Mouse (Mus musculus) granulocyte monocyte progenitor cell, adult 5-6 weeks (primary cell): ENCODE data around the gene Ipo13. TPM values are rescaled to one million over a fixed set of nuclear protein-coding genes. Genes with fewer than 3 reads are reported as not detected.
A peak's percentile ranks its signal among the peaks of the same experiment; 100 is the strongest.

Experiments
- ATAC-seq: replicated peaks from 2 replicates; pipeline ENCODE4 v1.8.0; 2016; ENCODE audit warnings: mild to moderate bottlenecking, moderate TSS enrichment, inconsistent platforms; ENCODE audit not compliant: poor library complexity, severe bottlenecking
- total RNA-seq, 2 experiments: library from RNA; stranded (forward) in 1 of 2; stranded (reverse) in 1 of 2; fragments of 200-712, 200-1000 nt in 1 of 2; fragments of >200 nt in 1 of 2; fragmentation: Nextera tagmentation in 1 of 2; gene quantifications; 2 replicates each; pipeline ENCODE4 v1.2.3; 2014 to 2017

The Ipo13 gene
- total RNA-seq, 2 experiments from 2014 or later: 7.2 to 38.6 TPM

DNA sequence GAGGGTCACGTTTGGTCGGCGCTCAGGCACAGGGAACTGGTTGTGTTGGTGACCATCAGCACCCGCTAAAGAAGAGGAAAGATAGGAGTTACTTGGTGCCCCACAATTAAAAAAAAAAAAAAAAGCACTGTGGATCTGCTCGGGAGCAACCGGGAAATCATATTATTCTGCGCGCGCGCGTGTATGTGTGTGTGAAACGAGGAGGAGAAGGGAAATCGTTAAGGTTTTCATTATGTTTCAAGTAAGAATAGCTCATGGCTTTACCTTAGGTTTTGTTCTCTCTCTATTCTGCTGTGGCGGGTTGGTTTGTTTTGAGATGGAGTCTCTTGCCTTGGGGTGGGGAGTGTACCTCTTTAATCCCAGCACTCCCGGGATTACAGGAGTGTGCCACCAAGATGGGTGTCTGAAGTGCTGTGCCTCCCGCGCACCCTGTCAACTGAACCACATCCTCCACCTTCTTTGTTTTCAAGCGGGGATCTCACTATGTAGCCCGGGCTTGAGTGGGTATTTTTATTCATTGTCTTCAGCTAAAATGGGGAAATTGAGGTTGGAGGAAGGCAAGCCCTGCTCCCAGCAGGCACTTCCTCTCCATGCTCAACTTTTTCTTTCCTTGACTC, 798 bp upstream of the Ipo13 start:
- peak; percentile 25 for ATAC-seq

DNA sequence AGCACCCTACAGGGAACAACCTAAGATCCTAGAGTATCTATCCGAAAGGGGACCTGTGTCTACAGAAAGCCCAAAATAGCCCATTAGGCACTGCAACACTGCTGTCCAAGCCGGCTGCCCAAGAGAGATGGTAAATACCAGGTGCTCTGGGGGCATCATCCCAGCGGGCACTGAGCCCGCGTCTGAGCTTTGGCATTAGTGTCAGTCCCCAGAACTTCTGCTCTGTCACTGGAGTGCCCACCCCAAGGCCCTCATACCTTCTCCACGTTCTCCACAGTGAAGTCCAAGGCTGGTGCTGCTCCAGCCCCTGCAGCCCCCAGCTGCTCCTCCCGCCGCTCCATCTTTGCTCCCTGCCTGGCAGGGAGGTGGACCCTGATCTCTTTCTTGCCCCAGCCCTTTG, 768 bp downstream of the Ipo13 start:
- ATAC-seq: no peak

DNA sequence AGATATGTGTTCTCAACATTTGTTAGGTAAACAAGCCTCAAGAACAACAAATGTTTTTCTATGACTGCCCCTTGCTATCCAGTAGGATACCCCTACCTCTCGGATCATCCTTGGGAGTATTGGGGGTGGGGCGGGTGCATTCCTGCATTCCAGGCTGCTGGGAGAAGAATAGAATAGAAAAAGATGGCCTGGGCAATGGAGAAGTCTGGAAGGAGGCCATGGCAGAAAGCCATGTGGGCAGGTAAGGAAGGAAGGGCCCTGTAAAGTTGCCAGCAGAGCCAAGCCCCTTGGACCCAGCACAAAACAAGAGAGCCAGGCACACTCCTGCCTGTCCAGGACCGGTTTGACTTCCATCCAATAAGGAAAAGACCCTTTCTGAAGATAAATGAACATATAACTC, 1.4 kb downstream of the Ipo13 start:
- ATAC-seq: no peak

- ATAC-seq: no peak
Measured at GRCm38 (mm10) chr4:117912685-117913273, 2.0 kb downstream of the Ipo13 start.

DNA sequence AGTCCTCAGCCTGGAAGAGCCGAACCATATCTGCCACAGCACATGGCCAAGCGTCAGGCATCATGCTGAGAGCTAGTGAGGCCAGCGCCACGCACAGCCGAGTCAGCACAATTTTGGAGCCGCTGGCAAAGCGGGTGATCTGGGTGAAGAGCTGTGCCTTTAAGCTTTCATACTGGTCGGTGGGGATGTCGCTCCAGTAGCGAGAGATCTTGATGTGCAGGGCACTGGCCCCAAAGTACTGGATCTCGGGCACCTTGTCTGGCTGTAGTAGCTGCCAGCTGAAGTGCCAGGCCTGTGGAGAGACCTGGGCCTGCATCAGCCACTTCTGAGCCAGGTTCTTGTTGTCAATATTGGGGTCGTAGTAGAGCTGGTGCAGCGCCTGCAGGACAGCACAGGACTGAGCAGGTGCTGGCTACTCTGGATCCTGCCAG, 2.7 kb downstream of the Ipo13 start:
- no peak for ATAC-seq

GRCm38 (mm10) chr4:117908834-117909453, 5.9 kb downstream of the Ipo13 start:
- no peak for ATAC-seq

GRCm38 (mm10) chr4:117906196-117906595, 8.6 kb downstream of the Ipo13 start:
- no peak for ATAC-seq

GRCm38 (mm10) chr4:117904761-117905160, 10.0 kb downstream of the Ipo13 start:
- ATAC-seq: no peak

- ATAC-seq: no peak
Measured at GRCm38 (mm10) chr4:117904094-117904493, 10.7 kb downstream of the Ipo13 start.

DNA sequence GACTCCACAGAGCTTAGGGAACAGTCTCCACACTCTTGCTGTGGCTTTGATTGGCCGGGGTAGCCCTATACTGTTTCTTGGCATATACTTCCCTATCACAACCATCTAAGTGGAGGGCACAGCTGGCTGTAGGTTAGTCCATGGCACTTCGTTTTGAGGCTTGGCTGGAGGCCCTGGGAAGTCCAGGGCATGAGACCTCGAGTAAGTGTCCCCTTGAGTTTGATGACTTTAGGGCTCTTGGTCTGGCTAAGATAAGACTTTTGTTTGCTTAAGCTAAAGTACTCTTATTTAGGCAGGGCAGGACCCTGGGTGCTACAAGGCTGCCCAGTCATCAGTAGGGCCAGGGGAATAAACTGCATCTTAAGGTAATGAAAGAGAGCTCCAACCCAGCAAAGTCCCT, 16.7 kb downstream of the Ipo13 start:
- ATAC-seq: no peak

DNA sequence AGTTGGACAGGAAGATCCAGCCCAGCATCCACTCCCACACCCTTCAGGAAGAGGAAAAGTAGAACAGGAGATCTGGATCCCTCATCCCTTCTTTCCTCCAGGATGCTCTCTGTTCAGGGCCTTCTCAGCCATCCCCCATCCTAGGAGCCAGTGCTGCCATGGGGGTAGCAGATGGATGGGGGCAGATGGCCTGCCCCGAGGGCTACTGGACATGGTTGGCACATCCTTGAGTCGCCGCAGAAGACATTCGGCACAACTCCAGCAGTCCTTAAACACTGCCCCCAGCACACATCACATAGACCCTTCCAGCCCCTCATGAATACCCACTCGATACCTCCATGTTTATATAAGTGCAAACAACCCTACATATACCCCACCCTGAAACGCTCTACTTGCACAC, 18.8 kb downstream of the Ipo13 start:
- ATAC-seq: no peak

DNA sequence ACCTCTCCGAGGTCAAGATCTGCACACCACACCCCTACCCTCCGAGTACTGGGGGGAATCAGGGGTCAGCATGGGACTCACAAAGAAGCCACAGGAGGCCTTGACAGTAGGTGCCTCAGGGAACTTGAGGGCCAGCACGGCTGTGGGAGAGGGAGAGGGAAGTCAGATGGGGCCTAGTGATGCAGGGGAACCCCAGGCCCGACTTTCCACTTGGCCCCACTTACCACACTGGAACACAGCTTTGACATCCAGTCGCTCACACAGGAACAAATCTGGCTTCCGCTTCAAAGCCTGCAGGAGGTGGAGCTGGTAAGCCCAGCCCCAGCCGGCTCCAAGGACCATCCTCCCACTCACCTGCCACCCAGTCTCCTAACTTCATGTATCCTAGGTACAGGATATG, 19.5 kb downstream of the Ipo13 start:
- ATAC-seq: no peak

DNA sequence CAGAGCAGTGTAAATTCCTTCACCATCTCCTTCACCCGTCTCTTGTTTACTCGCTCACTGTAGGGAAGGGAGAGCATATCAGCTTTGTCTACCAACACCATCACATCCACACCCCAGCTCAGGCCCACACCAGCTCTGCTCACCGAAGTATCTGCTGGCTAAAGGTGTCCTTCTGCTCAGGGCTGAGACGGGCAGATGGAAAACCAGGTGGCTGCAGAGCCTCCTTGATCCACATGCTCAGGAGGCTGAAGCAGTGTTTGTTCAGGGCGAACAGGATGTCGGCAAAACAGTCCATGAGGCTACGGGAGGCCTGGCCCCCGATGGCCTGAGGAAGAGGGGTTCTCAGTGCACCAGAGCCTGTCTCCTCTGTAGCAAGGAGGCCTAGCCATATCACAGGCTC, 20.2 kb downstream of the Ipo13 start:
- ATAC-seq: no peak

- peak; percentile 40 for ATAC-seq
Measured at GRCm38 (mm10) chr4:117893376-117893775, 21.4 kb downstream of the Ipo13 start.

DNA sequence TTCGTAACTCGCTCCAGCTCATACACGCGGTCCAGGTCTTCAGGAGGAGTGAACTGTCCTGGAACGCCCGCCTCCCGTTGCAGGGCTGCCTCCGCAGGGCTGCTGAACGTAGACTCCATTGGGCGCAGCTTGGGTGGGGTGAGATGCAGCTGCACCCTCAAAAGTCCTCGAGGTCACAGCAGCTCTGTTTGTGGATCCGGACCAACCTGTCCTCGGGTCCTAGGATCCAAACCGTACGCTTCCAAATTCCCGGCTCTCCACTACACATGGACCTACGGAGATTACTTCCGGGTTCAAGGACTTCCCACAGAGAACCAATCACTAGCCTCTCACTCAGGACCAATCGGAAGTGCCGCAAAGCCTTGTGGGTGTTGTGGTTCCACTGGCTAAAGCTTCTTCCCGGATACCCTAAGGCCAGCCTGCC, 23.0 kb downstream of the Ipo13 start, which contains the start of gene Dph2:
Dph2 (minus strand) TSS at position 295 of the 424 bp plus-strand sequence.
- ATAC-seq: peak; percentile 90

- ATAC-seq: no peak
Measured at GRCm38 (mm10) chr4:117890750-117891149, 24.0 kb downstream of the Ipo13 start.

GRCm38 (mm10) chr4:117890031-117890430, 24.8 kb downstream of the Ipo13 start:
- no peak for ATAC-seq

DNA sequence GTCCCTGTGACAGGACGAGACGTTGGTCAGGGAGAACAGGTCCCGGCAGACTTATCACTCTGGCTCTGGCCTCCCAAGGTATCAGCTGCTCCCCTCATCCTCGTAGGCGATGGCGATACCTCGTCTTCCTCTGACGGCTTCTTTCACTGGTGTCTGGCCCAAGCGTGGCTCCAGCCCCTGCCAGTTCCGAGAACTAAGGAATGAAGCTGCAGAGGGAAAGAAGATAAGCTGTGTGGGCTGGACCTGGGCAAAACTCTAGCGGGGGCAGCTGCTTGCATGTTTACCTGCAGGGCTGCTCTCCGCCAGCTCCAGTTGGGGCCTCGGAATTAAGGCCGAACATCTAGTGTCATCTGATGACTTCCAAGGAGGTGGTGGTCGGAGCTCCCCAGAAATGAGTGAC, 25.3 kb downstream of the Ipo13 start:
- no peak for ATAC-seq

DNA sequence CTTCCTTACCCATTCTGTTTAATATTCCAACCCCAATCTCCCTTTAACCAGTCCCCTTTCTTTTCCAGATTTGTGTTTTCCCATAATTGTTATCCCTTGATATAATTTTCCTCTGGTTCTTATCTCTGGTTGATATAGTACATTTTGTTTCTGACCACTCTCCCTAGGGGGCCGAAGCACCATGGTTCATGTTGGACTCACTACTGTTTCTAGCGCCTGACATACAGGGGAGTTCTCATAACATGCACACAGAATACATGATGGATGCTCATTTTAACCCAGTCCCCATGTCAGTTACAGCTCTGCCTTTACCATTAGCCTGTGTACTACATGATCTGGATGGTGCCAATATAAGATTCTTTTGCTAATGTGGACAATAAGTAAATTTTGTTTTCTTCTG, 26.9 kb downstream of the Ipo13 start:
- no peak for ATAC-seq

DNA sequence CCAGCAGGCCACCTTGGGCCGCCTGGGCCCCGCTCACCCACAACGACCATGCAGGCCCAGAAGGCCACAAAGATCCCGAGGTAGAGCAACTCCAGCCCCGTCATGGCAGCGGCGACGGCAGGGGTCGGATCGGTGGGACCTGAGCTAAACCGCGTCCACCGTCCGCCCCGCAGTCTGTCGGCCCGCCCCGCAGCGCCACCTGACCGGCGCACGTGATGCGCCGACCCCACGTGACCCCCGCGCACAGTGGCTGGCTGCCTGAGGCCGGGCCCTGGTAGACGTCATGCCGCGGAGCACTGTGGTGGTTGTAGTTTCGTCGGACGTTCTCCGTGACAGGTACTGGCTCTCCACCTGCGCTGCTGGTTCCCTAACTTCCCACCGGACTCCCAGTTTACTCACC, 27.7 kb downstream of the Ipo13 start, which contains the start of gene Atp6v0b:
Atp6v0b (minus strand) TSS at position 201 of the 400 bp plus-strand sequence.
- ATAC-seq: peak; percentile 59

GRCm38 (mm10) chr4:117886644-117887043, 28.2 kb downstream of the Ipo13 start:
- peak; percentile 54 for ATAC-seq

GRCm38 (mm10) chr4:117885994-117886393, 28.8 kb downstream of the Ipo13 start:
- ATAC-seq: peak; percentile 48
